Mouse (Mus musculus) E14TG2a.4 (cell line): ENCODE results near the gene Kcnmb4.

ENCODE experiments used
- CTCF ChIP-seq: conservative IDR thresholded peaks from 2 replicates; pipeline ENCODE4 v1.5.1; 2014; ENCODE audit warnings: low read length
- NANOG ChIP-seq: IDR thresholded peaks from 2 replicates; pipeline ENCODE4 v1.6.1; 2014; ENCODE audit warnings: borderline replicate concordance, low read length, mixed read lengths

DNA sequence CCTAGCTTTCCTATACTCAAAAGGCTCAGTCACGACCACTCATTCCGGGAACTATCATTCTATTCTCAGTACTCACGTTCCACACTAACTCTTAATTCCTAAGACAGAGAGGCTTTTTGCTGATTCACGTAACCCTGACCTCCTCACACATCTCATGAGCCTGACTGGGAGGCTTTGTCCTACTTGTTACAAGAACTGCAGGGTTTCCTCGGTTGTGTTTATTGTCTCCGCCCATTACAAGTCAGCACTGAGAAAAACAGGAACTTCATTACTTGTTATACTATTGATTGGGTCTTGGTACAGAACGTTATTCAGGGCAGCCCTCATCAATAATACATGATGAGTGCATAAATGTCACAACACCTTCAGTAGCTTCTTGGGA is 39.6 kb upstream of the Kcnmb4 start:
- TF ChIP-seq CTCF (no peak), NANOG (no peak; the same call in 1 of the 2 replicates)
